Mouse (Mus musculus) limb, embryonic 13.5 days (tissue): ENCODE measurements around the gene Gucy2f. TPM values are rescaled to one million over a fixed set of nuclear protein-coding genes. Genes with fewer than 3 reads are reported as not detected.
A peak's percentile ranks its signal among the peaks of the same experiment; 100 is the strongest.
"Not testable (repeated sequence)": the region's sequence is repeated elsewhere in the genome, so short reads cannot be mapped to it uniquely, and the experiment has no call there.

Source experiments
- ATAC-seq: fragments of 200-750 bp; cut with Nextera tagmentation; 2 replicates; pipeline ENCODE4 v1.8.0; 2017; ENCODE audit warnings: low read depth, moderate number of reproducible peaks, moderate TSS enrichment; ENCODE audit not compliant: low FRiP score
- H3K27ac ChIP-seq: fragments of 300-500 bp; sonication (generic); 2 replicates; pipeline ENCODE4 v1.5.1; 2015; ENCODE audit warnings: inconsistent platforms, mild to moderate bottlenecking, moderate library complexity
- H3K27me3 ChIP-seq: fragments of 300-500 bp; sonication (generic); 2 replicates; pipeline ENCODE4 v1.6.1; 2015; ENCODE audit warnings: mild to moderate bottlenecking, inconsistent platforms
- H3K36me3 ChIP-seq: fragments of 300-500 bp; sonication (generic); 2 replicates; pipeline ENCODE4 v1.6.1; 2015; ENCODE audit warnings: inconsistent platforms, mild to moderate bottlenecking, moderate library complexity
- H3K4me1 ChIP-seq: fragments of 300-500 bp; sonication (generic); 2 replicates; pipeline ENCODE4 v1.6.1; 2015; ENCODE audit warnings: inconsistent platforms
- H3K4me2 ChIP-seq: fragments of 300-500 bp; sonication (generic); replicated peaks from 2 replicates; pipeline ENCODE4 v1.6.1; 2015; ENCODE audit warnings: inconsistent platforms, mild to moderate bottlenecking, moderate library complexity
- H3K4me3 ChIP-seq: fragments of 300-500 bp; sonication (generic); 2 replicates; pipeline ENCODE4 v1.5.1; 2015; ENCODE audit warnings: moderate library complexity, mild to moderate bottlenecking, inconsistent platforms
- H3K9ac ChIP-seq: fragments of 300-500 bp; sonication (generic); 2 replicates; pipeline ENCODE4 v1.6.1; 2015; ENCODE audit warnings: mild to moderate bottlenecking, inconsistent platforms
- H3K9me3 ChIP-seq: fragments of 300-500 bp; sonication (generic); 2 replicates; pipeline ENCODE4 v1.6.1; 2016; ENCODE audit warnings: inconsistent platforms
- WGBS: fragments of 180-500 bp; shearing (Covaris S2); methylation state at CpG from one replicate; pipeline ENCODE4 v1.1.7; 2015; 5-methylcytosine and 5-hydroxymethylcytosine counted together
- polyA plus RNA-seq: library from polyadenylated mRNA; unstranded; fragments of >200 nt; fragmentation: Nextera tagmentation; extraction: Ambion mirVana; gene quantifications from 2 replicates; pipeline ENCODE4 v1.2.1, GENCODE M21; 2015

The Gucy2f gene
- polyA plus RNA-seq, result 0.01 TPM in 1 of 2 replicates, not detected in the other

DNA sequence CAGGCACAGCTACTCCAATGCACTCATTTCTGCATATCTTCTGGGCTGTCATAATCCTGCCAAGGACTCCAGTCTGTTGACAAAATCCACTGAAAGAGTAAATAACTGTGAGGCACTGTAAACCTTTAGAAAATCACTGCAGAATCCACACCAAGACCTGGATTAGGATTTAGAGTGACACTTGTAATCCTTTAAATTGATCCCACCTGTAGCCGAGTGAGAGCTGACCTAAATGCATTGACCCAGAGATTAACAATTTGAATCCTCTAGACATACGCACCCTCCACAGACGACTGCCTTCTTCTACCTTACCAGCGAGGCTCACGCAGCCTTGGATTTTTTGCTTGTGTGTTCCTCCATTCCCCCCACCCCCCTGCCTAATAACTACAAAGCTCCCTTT, at the start of gene Gucy2f:
Gene Gucy2f (minus strand): TSS at position 101 of the 400 bp plus-strand sequence.
- Histone ChIP-seq H3K36me3 (no peaks in the 10 kb centered on the region), H3K27me3 (peaks cover 30% of the 10 kb centered on the region), H3K4me3 (no peak within 1 kb of the TSS), H3K9ac (no peak within 1 kb of the TSS), H3K9me3 (no peaks in the 10 kb centered on the region), H3K4me1 (no peaks in the 10 kb centered on the region), H3K4me2 (no peak within 1 kb of the TSS), H3K27ac (no peak within 1 kb of the TSS)
- 32% methylated on average over 5 of the region's 5 CpGs for whole genome bisulfite sequencing
- no peak for ATAC-seq

DNA sequence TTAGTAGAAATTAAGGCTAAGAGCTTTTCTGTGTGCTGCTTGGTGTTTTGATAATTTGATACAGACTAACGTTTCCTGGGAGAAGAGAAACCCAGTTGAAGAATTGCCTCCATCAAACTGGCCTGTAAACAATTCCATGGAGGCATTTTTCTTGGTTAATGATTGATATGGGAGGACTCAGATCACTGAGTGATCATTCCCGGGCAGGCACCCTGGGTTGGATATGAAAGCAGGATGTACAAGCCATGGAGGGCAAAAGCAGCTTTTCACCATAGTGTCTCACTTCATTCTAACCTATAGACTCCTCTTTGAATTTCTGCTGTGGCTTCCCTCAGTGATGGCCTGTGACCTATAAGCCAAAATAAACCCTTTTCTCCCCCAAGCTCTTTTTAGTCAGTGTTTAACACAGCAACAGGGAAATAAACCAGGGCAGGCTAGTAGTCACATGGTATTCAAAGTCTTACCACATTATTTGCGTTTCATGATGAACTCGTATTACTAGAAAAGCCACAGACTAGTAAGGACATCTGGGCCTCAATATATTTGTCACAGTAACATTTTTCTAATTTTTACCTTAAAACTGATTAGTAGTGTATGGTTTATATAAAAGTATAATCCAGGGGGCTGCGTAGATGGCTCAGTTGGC, 49.1 kb upstream of the Gucy2f start:
- no peak overlapping the region for H3K9ac ChIP-seq
- no peaks in the 10 kb centered on the region for H3K36me3 ChIP-seq
- H3K27me3 ChIP-seq, result peaks cover 11% of the 10 kb centered on the region; the same call in 1 of the 2 replicates
- H3K4me3 ChIP-seq, result no peak overlapping the region
- no peak for ATAC-seq
- H3K4me2 ChIP-seq, result no peak overlapping the region
- no peaks in the 10 kb centered on the region for H3K4me1 ChIP-seq
- H3K27ac ChIP-seq, result no peak overlapping the region
- WGBS, result 73% methylated on average over 5 of the region's 5 CpGs
- no peaks in the 10 kb centered on the region for H3K9me3 ChIP-seq

DNA sequence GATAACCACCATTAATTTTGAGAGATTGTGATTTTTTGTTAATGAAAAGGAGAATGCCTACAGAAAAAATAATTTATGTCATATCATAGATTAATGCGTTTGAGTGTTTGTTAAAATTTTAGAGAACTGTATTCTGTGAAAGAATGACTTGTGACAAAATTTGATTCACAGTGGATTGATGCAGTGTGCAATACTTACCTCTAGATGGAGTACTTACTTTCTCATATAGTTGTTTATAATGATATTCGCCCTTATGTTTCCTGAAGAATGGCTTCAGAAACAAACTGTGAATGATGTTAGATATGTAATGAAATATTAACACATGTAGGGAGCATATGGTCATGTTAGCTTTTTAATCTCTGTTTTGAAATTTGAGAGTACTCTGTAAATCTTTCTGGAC, 40.4 kb upstream of the Gucy2f start:
- Histone ChIP-seq H3K4me1 (no peaks in the 10 kb centered on the region), H3K9me3 (no peaks in the 10 kb centered on the region), H3K4me3 (no peak overlapping the region), H3K27ac (no peak overlapping the region), H3K36me3 (no peaks in the 10 kb centered on the region), H3K9ac (no peak overlapping the region), H3K4me2 (no peak overlapping the region), H3K27me3 (no peaks in the 10 kb centered on the region)
- WGBS, result 58% methylated on average over 2 of the region's 2 CpGs
- no peak for ATAC-seq

DNA sequence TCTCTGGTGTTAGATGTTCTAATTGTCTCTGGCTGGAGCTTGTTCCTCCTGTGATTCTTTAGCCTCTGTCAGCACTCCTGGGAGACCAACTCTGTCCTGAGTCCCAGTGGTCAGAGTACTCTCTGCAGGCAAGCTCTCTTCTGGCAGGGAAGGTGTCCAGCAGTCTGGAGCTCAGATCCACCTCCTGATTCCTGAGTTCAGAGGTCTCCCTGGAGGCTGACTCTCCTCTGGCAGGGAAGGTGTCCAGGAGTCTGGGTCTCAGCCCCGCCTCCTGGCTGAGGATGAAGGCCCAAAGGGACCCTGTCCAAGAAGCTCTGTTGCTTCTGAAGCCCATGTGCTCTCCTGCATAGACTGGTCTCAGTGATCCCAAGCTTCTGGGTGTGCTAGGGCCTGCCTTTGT, 39.4 kb upstream of the Gucy2f start:
- 88% methylated on average over 1 of the region's 1 CpGs for WGBS
- H3K4me3 ChIP-seq, H3K27me3 ChIP-seq, H3K9ac ChIP-seq, H3K4me1 ChIP-seq, H3K27ac ChIP-seq, ATAC-seq, H3K36me3 ChIP-seq, H3K4me2 ChIP-seq, H3K9me3 ChIP-seq: not testable (repeated sequence)

DNA sequence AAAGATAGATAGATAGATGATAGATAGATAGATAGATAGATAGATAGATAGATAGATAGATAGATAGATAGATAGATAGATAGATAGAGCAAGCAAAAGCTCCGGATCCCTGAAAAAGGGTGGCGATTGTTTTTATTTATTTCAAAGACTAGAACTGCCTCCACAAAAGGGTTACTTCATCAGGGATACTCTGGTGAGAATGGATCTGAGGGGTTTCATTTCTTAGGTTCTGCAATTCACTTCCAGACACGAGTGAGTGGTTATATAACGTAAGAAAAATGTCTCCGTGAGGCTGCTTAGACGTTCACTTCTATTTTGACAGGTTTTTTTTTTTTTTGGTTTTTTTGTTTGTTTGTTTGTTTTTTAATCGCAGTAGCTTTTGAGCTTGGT, 32.0 kb upstream of the Gucy2f start:
- H3K4me1 ChIP-seq, result no peaks in the 10 kb centered on the region
- H3K36me3 ChIP-seq, result no peaks in the 10 kb centered on the region
- H3K9ac ChIP-seq, result no peak overlapping the region
- no peaks in the 10 kb centered on the region for H3K9me3 ChIP-seq
- no peaks in the 10 kb centered on the region for H3K27me3 ChIP-seq
- H3K27ac ChIP-seq, result no peak overlapping the region
- ATAC-seq, result no peak
- peak overlapping the region; percentile 56 for H3K4me2 ChIP-seq
- WGBS, result 48% methylated on average over 7 of the region's 7 CpGs
- peak overlapping the region; percentile 55 for H3K4me3 ChIP-seq

DNA sequence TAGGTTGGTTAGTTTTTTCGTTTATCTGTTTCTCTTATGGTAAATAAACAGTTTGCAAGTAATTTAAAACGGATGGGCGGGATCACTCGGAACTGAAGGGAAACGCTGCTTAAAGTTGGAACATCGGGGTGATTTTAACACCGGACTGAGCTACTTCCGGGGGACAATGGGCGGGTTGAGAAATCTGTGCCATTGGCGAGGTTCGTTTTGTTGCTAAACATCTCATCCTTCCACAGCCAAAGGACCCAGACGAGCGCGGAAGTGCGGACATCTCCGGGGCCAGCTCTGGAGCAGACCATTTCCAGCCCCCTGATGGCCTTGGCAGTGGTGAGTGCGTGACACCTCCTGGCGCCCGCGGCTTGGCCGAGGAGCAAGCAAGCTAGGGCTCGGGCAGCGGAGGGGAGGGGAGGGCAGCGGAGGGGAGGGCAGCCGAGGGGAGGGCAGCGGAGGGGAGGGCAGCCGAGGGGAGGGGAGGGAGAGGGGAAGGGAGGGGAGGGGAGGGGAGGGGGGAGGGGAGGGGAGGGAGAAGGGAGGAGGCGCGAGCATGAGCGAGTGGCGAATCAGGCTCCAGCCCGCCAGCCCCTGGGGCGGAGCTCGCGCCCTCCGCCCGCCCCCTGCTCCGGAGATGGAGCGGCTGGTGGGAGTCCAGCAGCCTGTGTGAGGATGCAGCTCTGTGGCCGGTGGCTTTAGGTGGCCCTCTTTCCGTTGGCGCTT, 31.5 kb upstream of the Gucy2f start:
- ATAC-seq, result peak; percentile 95
- Histone ChIP-seq H3K4me3 (peak overlapping the region; percentile 55), H3K36me3 (no peaks in the 10 kb centered on the region), H3K27me3 (no peaks in the 10 kb centered on the region), H3K4me2 (peak overlapping the region; percentile 56), H3K9ac (0 out of 2 replicates have a peak overlapping the region, but pooled peaks have one; percentile 62), H3K27ac (peak overlapping the region; percentile 79; the same call in 1 of the 2 replicates), H3K4me1 (no peaks in the 10 kb centered on the region), H3K9me3 (no peaks in the 10 kb centered on the region)
- 22% methylated on average over 33 of the region's 42 CpGs for WGBS

DNA sequence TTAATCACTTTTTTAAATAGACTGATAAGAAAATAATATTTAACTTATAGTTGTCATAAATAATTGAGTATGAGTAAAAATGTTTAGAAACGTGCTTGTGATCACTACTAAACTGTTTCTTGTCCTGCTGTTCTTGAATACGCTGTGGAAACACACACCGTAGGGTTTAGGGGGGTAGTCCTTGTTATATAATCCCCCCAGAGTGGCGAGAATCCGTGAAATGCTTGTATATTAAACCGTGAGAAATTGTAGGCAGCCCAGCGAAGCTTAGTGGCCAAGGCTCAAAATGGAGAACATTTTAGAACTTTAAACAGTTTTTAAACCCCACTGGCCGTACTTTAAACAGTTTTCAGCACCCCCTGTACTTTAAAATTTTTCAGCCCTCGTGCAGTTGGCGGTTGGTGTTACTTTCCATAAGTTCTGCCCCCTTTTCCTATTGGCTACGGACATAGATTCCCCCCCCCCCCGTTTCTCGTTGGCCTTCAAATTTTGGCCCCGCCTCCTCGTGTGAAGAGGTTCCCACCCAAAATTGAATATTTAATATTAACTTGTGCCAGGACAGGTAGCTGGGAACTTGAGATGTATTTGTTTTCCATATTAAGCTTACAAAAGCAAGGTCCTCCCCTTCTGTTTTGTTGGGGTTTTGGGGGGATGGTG, 30.8 kb upstream of the Gucy2f start:
- Histone ChIP-seq H3K27ac (peak overlapping the region; percentile 79; the same call in 1 of the 2 replicates), H3K4me2 (peak overlapping the region; percentile 54), H3K4me3 (peak overlapping the region; percentile 55), H3K4me1 (no peaks in the 10 kb centered on the region), H3K27me3 (no peaks in the 10 kb centered on the region), H3K36me3 (no peaks in the 10 kb centered on the region), H3K9ac (no peak overlapping the region), H3K9me3 (no peaks in the 10 kb centered on the region)
- peak; percentile 83 for ATAC-seq
- WGBS, result 17% methylated on average over 15 of the region's 15 CpGs

DNA sequence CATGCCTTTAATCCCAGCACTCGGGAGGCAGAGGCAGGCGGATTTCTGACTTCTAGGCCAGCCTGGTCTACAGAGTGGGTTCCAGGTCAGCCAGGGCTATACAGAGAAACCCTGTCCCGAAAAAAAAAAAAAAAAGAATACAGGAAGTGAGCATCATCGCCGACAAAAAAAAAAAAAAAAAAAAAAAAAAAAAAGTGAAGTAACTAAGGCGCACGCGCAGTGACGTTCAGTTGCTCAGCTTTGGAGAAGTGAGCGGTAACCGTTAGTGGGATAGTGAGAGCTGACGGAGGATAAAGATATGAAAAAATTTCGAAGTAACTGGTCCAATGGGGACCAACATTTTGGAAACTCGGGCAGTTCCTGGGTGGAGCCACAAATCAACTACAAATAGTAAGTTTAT, 29.8 kb upstream of the Gucy2f start, which contains the start of gene Nxt2:
Gene Nxt2 (plus strand): TSS at position 229 of the 400 bp plus-strand sequence.
- Histone ChIP-seq H3K27me3 (no peaks in the 10 kb centered on the region), H3K27ac (no peak within 1 kb of the TSS), H3K4me2 (peak within 1 kb of the TSS; percentile 54), H3K9me3 (no peaks in the 10 kb centered on the region), H3K4me3 (peak within 1 kb of the TSS; percentile 55), H3K4me1 (no peaks in the 10 kb centered on the region), H3K36me3 (no peaks in the 10 kb centered on the region), H3K9ac (no peak within 1 kb of the TSS)
- WGBS, result 90% methylated on average over 14 of the region's 14 CpGs
- no peak for ATAC-seq

DNA sequence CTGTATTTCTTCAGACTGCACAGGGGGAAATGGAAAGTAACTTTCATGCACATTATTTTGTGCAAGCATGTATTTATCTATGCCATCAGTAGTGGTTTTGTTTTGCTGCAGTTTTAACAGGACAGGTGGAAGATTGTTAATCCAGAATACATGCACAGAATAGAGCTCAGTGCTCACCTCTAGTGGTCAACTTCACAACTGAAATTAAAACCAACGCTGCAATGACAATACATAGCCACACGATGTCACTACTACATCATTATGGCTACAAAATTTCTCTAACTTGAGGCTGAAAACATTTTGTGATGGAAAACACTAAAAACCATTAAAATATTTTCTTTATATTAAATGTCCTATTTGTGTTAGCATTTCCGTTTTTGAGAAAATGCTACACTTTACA, 3.6 kb upstream of the Gucy2f start:
- H3K9me3 ChIP-seq, result no peaks in the 10 kb centered on the region
- H3K9ac ChIP-seq, result no peak overlapping the region
- H3K36me3 ChIP-seq, result no peaks in the 10 kb centered on the region
- H3K27me3 ChIP-seq, result peaks cover 13% of the 10 kb centered on the region
- H3K27ac ChIP-seq, result no peak overlapping the region
- 11% methylated on average over 3 of the region's 3 CpGs for WGBS
- H3K4me2 ChIP-seq, result no peak overlapping the region
- H3K4me1 ChIP-seq, result no peaks in the 10 kb centered on the region
- no peak for ATAC-seq
- no peak overlapping the region for H3K4me3 ChIP-seq

DNA sequence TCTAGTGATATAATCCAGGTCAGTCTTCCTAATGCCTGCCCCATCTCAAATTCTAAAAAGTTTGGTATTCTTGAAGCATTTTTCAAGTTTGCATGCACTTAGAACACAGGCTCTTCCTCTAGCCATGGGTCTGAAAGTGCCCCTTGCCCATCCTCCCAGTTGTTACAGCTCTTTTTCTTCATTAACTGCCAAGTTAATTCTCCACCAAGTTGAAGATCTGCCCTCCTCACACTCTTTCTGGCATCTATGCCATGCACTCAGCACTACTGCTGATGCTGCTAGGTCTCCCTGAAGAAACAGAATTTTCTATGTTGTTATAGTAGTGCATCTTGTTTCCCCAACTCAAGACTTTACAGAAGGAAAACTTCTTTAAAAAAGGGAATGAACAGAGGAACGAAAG, 1.2 kb downstream of the Gucy2f start:
- Histone ChIP-seq H3K36me3 (no peaks in the 10 kb centered on the region), H3K9ac (no peak overlapping the region), H3K9me3 (no peaks in the 10 kb centered on the region), H3K4me3 (no peak overlapping the region), H3K27ac (no peak overlapping the region), H3K4me1 (no peaks in the 10 kb centered on the region), H3K27me3 (peaks cover 34% of the 10 kb centered on the region), H3K4me2 (no peak overlapping the region)
- no peak for ATAC-seq
- WGBS, result 83% methylated on average over 1 of the region's 1 CpGs

DNA sequence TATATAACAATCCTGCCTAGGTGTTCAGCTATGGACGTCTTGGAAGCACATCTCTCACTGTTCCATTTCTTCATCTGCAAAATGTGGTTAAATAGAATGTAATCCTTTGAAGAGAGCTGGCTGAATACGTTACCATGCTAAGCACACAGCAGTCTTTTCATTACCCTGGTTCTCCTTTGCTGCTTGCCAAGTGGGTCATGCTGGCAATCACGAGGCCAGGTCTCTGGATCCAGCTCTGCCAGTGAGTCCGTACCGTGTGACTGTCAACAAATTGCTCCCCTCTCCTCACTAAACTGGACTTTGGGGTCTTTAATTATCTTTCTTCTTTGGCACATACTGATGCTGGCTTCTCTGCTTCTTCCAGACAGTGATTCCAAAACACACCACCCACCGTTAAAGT, 2.3 kb downstream of the Gucy2f start:
- no peak overlapping the region for H3K9ac ChIP-seq
- 74% methylated on average over 6 of the region's 6 CpGs for WGBS
- H3K4me2 ChIP-seq, result no peak overlapping the region
- peaks cover 37% of the 10 kb centered on the region for H3K27me3 ChIP-seq
- H3K36me3 ChIP-seq, result no peaks in the 10 kb centered on the region
- H3K4me1 ChIP-seq, result no peaks in the 10 kb centered on the region
- no peak overlapping the region for H3K27ac ChIP-seq
- H3K4me3 ChIP-seq, result no peak overlapping the region
- no peak for ATAC-seq
- no peaks in the 10 kb centered on the region for H3K9me3 ChIP-seq

DNA sequence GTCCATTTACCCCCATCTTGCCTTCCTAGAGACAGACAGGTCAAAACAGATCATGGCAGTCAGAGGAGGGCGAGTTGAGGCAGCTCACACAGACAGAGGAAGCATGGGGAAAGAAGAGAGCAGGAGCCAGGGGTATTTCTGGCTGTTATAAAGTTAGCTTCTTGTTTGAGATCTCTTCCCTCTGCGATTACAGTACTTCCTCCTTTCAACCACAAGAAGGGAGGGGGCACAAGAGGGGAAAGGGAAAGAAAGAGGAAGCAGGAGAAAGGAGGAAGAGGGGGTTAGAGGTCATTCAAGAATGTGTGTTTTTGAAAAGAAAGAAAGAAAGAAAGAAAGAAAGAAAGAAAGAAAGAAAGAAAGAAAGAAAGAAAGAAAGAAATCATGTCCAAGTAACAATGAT, 6.4 kb downstream of the Gucy2f start:
- no peaks in the 10 kb centered on the region for H3K9me3 ChIP-seq

More for the DNA sequence above, 6.4 kb downstream of the Gucy2f start:
- 72% methylated on average over 2 of the region's 2 CpGs for WGBS
- peaks cover 39% of the 10 kb centered on the region for H3K27me3 ChIP-seq
- H3K4me1 ChIP-seq, result no peaks in the 10 kb centered on the region
- no peak overlapping the region for H3K4me2 ChIP-seq
- no peaks in the 10 kb centered on the region for H3K36me3 ChIP-seq
- no peak overlapping the region for H3K9ac ChIP-seq
- H3K27ac ChIP-seq, result no peak overlapping the region
- no peak overlapping the region for H3K4me3 ChIP-seq
- ATAC-seq, result no peak
